In the genomic region with DNA sequence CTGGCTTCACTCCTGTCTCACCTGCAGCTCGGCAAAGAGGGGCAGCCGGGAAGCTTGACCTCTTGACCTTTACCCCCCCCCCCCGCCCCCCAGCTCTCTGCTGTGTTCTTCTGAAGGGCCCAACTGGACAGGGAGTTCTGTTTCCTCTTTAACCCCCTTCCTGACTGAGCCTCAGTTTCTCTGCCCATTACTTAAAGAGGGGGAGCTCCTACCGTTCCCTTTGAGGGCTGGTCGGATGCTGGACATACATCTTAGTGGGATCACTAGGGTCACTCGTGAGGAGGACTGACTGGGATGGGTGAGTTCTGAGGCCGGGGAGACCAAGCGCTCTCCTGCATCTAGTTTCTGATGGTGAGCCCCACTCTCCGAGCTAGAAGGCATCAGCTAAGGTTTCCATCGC, we compare ENCODE assay signal across 8 mouse cellular contexts. TPM values are rescaled to one million over a fixed set of nuclear protein-coding genes. Genes with fewer than 3 reads are reported as not detected.
DNase-seq lines count a peak whose midpoint lies in the region; ATAC-seq and TF ChIP-seq lines count a peak whose summit lies in the region.

A gene (plus strand): TSS at position 301 of the 400 bp plus-strand sequence.

- H3K4me3 ChIP-seq in lung, postnatal 0 days (ENCODE audit: low read depth, low read length): peak within 1 kb of the TSS; percentile 50
- peak within 1 kb of the TSS; percentile 56 for H3K4me3 ChIP-seq in limb, embryonic 13.5 days
- peak within 1 kb of the TSS; percentile 56 for H3K4me3 ChIP-seq in stomach, embryonic 15.5 days (replicated peaks)

- no peak for DNase-seq in adrenal gland, adult 2 months
- DNase-seq in adrenal gland, adult (ENCODE audit: inconsistent age in 2 of 2, low spot score in 1 of 2): no peak
- no peak for DNase-seq in lung, postnatal 0 days (ENCODE audit: low spot score)
- DNase-seq in lung, adult 18-20 months: no peak
- no peak for DNase-seq in frontal cortex, postnatal 10 days (ENCODE audit: low spot score in 2 of 2)
- DNase-seq in left cerebral cortex, adult 9 months (ENCODE audit: low spot score in 2 of 2): no peak

- ATAC-seq in lung, postnatal 0 days: no peak
- no peak for ATAC-seq in limb, embryonic 13.5 days (ENCODE audit: low FRiP score, low read depth)
- ATAC-seq in stomach, embryonic 15.5 days (ENCODE audit: insufficient read depth, low FRiP score, low read depth): no peak

- TF ChIP-seq EP300 in lung, postnatal 0 days (IDR thresholded peaks at IDR 0.05): no peak

- H3K27ac ChIP-seq in lung, postnatal 0 days (ENCODE audit: low read length): peak within 1 kb of the TSS; percentile 32; the same call in 1 of the 2 replicates
- H3K27ac ChIP-seq in limb, embryonic 13.5 days: no peak within 1 kb of the TSS
- H3K27ac ChIP-seq in stomach, embryonic 15.5 days: no peak within 1 kb of the TSS

- no peaks in the 10 kb centered on the region for H3K9me3 ChIP-seq in lung, postnatal 0 days (ENCODE audit: low read length)
- no peaks in the 10 kb centered on the region for H3K9me3 ChIP-seq in limb, embryonic 13.5 days
- H3K9me3 ChIP-seq in stomach, embryonic 15.5 days: no peaks in the 10 kb centered on the region

- peak within 1 kb of the TSS; percentile 52 for H3K9ac ChIP-seq in lung, postnatal 0 days (replicated peaks; ENCODE audit: low read depth)
- H3K9ac ChIP-seq in limb, embryonic 13.5 days: peak within 1 kb of the TSS; percentile 70
- peak within 1 kb of the TSS; percentile 61 for H3K9ac ChIP-seq in stomach, embryonic 15.5 days

- H3K4me2 ChIP-seq in lung, postnatal 0 days (replicated peaks; ENCODE audit: low read depth, low read length): peak within 1 kb of the TSS; percentile 95
- peak within 1 kb of the TSS; percentile 96 for H3K4me2 ChIP-seq in limb, embryonic 13.5 days (replicated peaks)
- H3K4me2 ChIP-seq in stomach, embryonic 15.5 days: peak within 1 kb of the TSS; percentile 94

- H3K36me3 ChIP-seq in lung, postnatal 0 days (ENCODE audit: insufficient read depth, low read length): no peaks in the 10 kb centered on the region
- no peaks in the 10 kb centered on the region for H3K36me3 ChIP-seq in limb, embryonic 13.5 days
- no peaks in the 10 kb centered on the region for H3K36me3 ChIP-seq in stomach, embryonic 15.5 days

- no peaks in the 10 kb centered on the region; the same call in none of the 2 replicates for H3K27me3 ChIP-seq in lung, postnatal 0 days (replicated peaks; ENCODE audit: insufficient read depth, low read length)
- peaks cover 41% of the 10 kb centered on the region for H3K27me3 ChIP-seq in limb, embryonic 13.5 days
- H3K27me3 ChIP-seq in stomach, embryonic 15.5 days (replicated peaks): peaks cover 27% of the 10 kb centered on the region

- no peak for TF ChIP-seq CTCF in lung, postnatal 0 days (IDR thresholded peaks at IDR 0.05)

- 6% methylated on average over 10 of the region's 10 CpGs for WGBS in lung, postnatal 0 days
- 7% methylated on average over 10 of the region's 10 CpGs for WGBS in limb, embryonic 13.5 days
- 3% methylated on average over 10 of the region's 10 CpGs for WGBS in stomach, embryonic 15.5 days

- H3K4me1 ChIP-seq in lung, postnatal 0 days (ENCODE audit: insufficient read depth, low read depth, low read length): peaks cover 9% of the 10 kb centered on the region; the same call in 1 of the 2 replicates
- peaks cover 51% of the 10 kb centered on the region for H3K4me1 ChIP-seq in limb, embryonic 13.5 days
- peaks cover 39% of the 10 kb centered on the region for H3K4me1 ChIP-seq in stomach, embryonic 15.5 days

RNA-seq across cellular contexts. Expression of the gene that starts here (rescaled TPM):
- 10 to 100 TPM; 10.2 to 14.2 TPM for total RNA-seq in adrenal gland, adult 2 months (2021)
- 13.0 and 14.1 TPM in 2 replicates for polyA plus RNA-seq in adrenal gland, adult 2 months (2012; rRNA removed)
- polyA plus RNA-seq in lung, postnatal 0 days (2015; fragmentation: Nextera tagmentation; extraction: Ambion mirVana): 10.9 and 16.4 TPM in 2 replicates
- polyA plus RNA-seq in limb, embryonic 13.5 days (2015; fragmentation: Nextera tagmentation; extraction: Ambion mirVana): 0.56 and 0.83 TPM in 2 replicates
- polyA plus RNA-seq in stomach, embryonic 15.5 days (2015; fragmentation: Nextera tagmentation; extraction: Ambion mirVana): 1.2 and 1.3 TPM in 2 replicates
